Mouse (Mus musculus): Measurements from ENCODE around the gene Hnrnpab. TPM values are rescaled to one million over a fixed set of nuclear protein-coding genes. Genes with fewer than 3 reads are reported as not detected.
A peak's percentile ranks its signal among the peaks of the same experiment; 100 is the strongest.
"Not testable (repeated sequence)": the region's sequence is repeated elsewhere in the genome, so short reads cannot be mapped to it uniquely, and the experiment has no call there.

Hnrnpab gene
- total RNA-seq, 2 experiments from 2014 or later = 116 to 129 TPM

- DNase-seq (ENCODE audit: low spot score in 2 of 2) = no peak
- intact Hi-C loops (cut with DNase I) = no loop called here
Observed at GRCm38 (mm10) chr11:51614256-51614655, 7.6 kb upstream of the Hnrnpab start.

- DNase-seq (ENCODE audit: low spot score in 2 of 2) = not testable (repeated sequence)
- intact Hi-C loops (cut with DNase I) = loop anchor here (5.0 kb wide), 1 partner anchor 607 kb away; no protein-coding TSS in a partner anchor
Observed at GRCm38 (mm10) chr11:51609940-51610339, 3.3 kb upstream of the Hnrnpab start.

GRCm38 (mm10) chr11:51609266-51609909, 2.7 kb upstream of the Hnrnpab start:
- no peak for DNase-seq (ENCODE audit: low spot score in 2 of 2)
- intact Hi-C loops (cut with DNase I) = loop anchor here (5.0 kb wide), 1 partner anchor 608 kb away; no protein-coding TSS in a partner anchor

- no peak for DNase-seq (ENCODE audit: low spot score in 2 of 2)
- intact Hi-C loops (cut with DNase I) = loop anchor here (5.0 kb wide), 1 partner anchor 610 kb away; no protein-coding TSS in a partner anchor
Observed at GRCm38 (mm10) chr11:51607096-51607738, 570 bp upstream of the Hnrnpab start.

- DNase-seq (ENCODE audit: low spot score in 2 of 2) = peak; percentile 72 to 82
- intact Hi-C loops (cut with DNase I) = loop anchor here (5.0 kb wide), 1 partner anchor 611 kb away; no protein-coding TSS in a partner anchor
Observed at GRCm38 (mm10) chr11:51605602-51606446, 823 bp downstream of the Hnrnpab start.

- intact Hi-C loops (cut with DNase I) = no loop called here
- DNase-seq (ENCODE audit: low spot score in 2 of 2) = peak in 1 of 2 experiments; percentile 48
Observed at GRCm38 (mm10) chr11:51602253-51602652, 4.4 kb downstream of the Hnrnpab start.

GRCm38 (mm10) chr11:51597553-51597952, 9.1 kb downstream of the Hnrnpab start:
- DNase-seq (ENCODE audit: low spot score in 2 of 2) = no peak
- intact Hi-C loops (cut with DNase I) = no loop called here

- intact Hi-C loops (cut with DNase I) = no loop called here
- DNase-seq (ENCODE audit: low spot score in 2 of 2) = no peak
Observed at GRCm38 (mm10) chr11:51595459-51596083, 11.1 kb downstream of the Hnrnpab start.

GRCm38 (mm10) chr11:51594715-51595350, 11.8 kb downstream of the Hnrnpab start:
- intact Hi-C loops (cut with DNase I) = no loop called here
- DNase-seq (ENCODE audit: low spot score in 2 of 2) = no peak

- no peak for DNase-seq (ENCODE audit: low spot score in 2 of 2)
- intact Hi-C loops (cut with DNase I) = no loop called here
Observed at GRCm38 (mm10) chr11:51593849-51594248, 12.8 kb downstream of the Hnrnpab start.

- intact Hi-C loops (cut with DNase I) = no loop called here
- no peak for DNase-seq (ENCODE audit: low spot score in 2 of 2)
Observed at GRCm38 (mm10) chr11:51593368-51593767, 13.3 kb downstream of the Hnrnpab start.

GRCm38 (mm10) chr11:51591915-51592314, 14.7 kb downstream of the Hnrnpab start:
- no peak for DNase-seq (ENCODE audit: low spot score in 2 of 2)
- intact Hi-C loops (cut with DNase I) = no loop called here

GRCm38 (mm10) chr11:51591168-51591567, 15.5 kb downstream of the Hnrnpab start:
- intact Hi-C loops (cut with DNase I) = no loop called here
- DNase-seq (ENCODE audit: low spot score in 2 of 2) = no peak

- intact Hi-C loops (cut with DNase I) = no loop called here
- DNase-seq (ENCODE audit: low spot score in 2 of 2) = no peak
Observed at GRCm38 (mm10) chr11:51590002-51590401, 16.6 kb downstream of the Hnrnpab start.

GRCm38 (mm10) chr11:51588833-51589232, 17.8 kb downstream of the Hnrnpab start:
- no peak for DNase-seq (ENCODE audit: low spot score in 2 of 2)
- intact Hi-C loops (cut with DNase I) = no loop called here

GRCm38 (mm10) chr11:51587059-51587458, 19.6 kb downstream of the Hnrnpab start:
- no peak for DNase-seq (ENCODE audit: low spot score in 2 of 2)
- intact Hi-C loops (cut with DNase I) = no loop called here

- intact Hi-C loops (cut with DNase I) = no loop called here
Observed at GRCm38 (mm10) chr11:51586411-51586810, 20.2 kb downstream of the Hnrnpab start.

GRCm38 (mm10) chr11:51585608-51586252, 20.9 kb downstream of the Hnrnpab start:
- intact Hi-C loops (cut with DNase I) = no loop called here
- no peak for DNase-seq (ENCODE audit: low spot score in 2 of 2)

More at GRCm38 (mm10) chr11:51586411-51586810, 20.2 kb downstream of the Hnrnpab start:
- DNase-seq (ENCODE audit: low spot score in 2 of 2) = no peak
